Mouse (Mus musculus): ENCODE measurements around the gene Nhsl2.

The Nhsl2 gene

DNA sequence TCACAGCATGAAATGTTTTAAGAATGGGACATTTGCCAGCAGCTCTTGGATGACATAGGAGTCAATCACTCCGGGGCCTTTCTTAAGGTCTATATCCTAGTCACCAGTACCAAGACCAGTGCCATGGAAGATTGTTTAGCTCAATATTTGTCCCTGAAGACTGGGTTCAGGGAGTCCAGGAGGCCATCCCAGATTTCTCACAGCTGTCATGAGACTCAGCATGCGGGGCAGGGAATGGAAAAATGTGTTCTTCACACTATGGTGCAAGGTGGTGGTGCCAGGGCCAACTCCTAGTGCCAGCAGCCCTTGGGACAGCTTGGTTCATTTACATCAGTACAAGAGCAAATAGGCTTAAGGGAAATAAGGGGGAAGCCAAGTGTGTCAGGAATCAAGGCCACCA, 131.4 kb downstream of the Nhsl2 start:
- in situ Hi-C loops (cut with MboI, MseI) = no loop called here

DNA sequence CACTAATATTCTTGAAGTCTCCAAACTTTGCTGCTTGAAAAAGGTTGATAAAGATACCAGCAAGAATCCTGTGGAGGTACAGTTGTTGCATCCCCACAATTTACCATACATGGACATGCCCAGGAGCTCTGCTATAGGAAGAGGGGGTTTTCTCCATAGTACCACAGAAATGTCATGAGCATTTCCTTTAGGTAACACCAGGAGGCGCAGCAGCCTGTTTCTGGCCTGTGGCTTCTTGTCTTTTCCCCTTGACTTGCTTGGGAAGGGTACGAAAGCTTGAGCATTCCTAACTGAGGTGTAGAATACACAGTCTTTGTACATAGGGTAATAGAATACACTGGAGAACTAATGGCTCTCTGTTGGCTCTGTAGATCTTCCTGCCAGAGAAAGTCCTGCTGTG, 132.3 kb downstream of the Nhsl2 start:
- in situ Hi-C loops (cut with MboI, MseI) = no loop called here

DNA sequence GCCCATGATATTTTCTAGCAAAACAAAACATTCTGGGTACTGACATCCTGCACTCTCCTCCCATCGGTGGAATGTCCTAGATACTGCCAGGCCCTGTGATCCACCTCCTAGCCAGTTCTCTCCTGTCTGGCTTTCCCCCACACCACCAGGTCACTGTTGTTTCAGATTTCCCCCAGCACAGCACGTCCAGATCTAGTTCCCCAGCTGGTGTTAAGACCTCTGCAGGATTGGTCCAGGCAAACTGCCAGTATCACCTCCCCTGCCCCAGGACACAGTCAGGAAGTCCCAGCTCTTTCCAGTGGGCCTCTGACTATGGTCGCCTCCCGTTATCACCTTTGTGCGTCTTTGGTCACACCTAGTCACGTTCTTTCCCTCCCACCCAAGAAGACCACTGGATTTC, 134.5 kb downstream of the Nhsl2 start:
- in situ Hi-C loops (cut with MboI, MseI) = no loop called here

DNA sequence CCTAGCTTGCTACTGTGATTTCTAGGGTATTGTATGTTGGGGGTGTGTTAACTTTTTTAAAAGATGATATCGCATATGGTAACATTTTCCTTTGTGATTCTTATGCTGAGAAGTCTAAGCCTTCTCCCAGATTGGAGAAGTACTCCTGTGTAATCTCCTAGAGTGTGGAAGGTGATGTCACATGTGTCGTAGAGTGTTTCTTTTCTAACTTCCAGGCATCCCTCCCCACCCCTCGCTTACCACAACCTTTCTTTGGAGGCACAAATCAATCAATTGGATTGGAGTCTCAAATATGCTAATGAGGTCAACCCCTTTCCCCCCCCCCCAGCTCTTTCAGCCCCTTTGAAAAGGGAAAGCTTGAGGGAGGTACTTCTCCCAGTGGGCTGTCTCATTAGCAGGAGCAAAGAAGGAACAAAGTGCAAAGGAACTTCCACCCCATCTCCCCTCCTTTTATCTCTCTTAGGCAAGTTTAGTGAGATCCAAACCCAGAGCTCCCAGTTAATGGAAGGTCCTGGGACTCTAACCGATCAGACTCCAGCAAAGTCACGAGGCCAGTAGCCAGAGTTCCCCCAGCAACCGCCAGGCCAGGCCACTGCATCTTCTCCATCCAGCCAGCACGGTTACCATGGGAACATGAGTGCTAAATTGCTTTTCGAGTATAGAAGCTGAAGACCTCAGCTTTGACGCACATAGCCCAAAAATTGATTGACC, 137.6 kb downstream of the Nhsl2 start:
- in situ Hi-C loops (cut with MboI, MseI) = loop anchor here (5.0 kb wide), 1 partner anchor 65 kb away; no protein-coding TSS in a partner anchor

DNA sequence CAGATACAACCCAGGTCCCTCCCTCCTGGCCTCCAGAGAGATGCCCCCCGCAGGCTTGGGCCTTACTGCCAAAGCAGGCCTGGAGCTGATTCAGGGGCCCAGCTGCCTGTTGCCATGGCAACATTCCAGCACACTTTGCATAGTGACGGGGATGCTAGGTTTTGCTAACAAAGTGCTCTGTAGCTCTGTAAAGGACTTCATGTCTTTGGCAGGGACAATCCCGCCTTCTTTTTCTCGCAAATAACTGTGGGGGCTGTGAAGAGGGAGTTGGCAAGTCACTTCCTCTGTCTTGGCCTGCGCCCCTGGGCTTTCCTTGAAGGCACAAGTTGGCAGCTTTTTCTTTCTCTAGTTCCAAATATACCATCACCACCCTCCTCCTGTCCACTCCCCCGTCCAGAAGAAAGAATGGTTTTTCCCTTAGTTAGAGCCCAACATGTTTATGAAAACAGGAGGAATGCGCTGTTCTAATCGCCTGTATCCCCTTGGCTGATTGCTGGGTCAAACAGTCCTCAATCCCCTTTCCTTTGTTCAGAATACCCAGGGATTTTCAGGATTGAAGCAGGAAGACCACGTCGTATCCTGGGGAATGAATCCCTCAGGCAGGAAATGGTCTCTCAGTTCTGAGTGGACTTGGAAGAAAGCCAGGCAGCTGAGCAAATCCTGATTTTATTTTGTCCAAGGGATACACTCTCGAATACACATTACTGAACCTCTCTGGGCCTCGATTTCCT, 144.8 kb downstream of the Nhsl2 start:
- in situ Hi-C loops (cut with MboI, MseI) = loop anchor here (10.0 kb wide), 1 partner anchor 491 kb away; no protein-coding TSS in a partner anchor

DNA sequence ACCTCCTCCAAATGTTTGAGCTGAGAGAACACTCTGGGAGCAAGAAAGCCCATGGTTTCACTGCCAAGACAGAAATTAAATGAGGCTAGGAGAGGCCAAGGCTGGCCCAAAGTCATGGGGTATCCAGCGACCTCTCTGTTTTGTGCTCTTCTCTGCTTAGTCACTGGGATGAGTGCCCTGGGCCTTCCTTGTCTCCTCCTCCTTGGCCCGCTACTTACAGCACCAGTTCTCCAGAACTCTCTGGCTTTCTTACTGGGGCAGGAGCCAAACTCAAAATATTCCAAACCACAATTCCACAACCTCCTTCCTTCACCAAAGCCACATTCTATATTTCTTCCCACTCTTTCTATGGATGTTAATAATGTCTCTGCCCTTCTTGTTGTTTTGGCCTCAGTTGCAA, 147.5 kb downstream of the Nhsl2 start:
- in situ Hi-C loops (cut with MboI, MseI) = loop anchor here (10.0 kb wide), 1 partner anchor 488 kb away; no protein-coding TSS in a partner anchor

DNA sequence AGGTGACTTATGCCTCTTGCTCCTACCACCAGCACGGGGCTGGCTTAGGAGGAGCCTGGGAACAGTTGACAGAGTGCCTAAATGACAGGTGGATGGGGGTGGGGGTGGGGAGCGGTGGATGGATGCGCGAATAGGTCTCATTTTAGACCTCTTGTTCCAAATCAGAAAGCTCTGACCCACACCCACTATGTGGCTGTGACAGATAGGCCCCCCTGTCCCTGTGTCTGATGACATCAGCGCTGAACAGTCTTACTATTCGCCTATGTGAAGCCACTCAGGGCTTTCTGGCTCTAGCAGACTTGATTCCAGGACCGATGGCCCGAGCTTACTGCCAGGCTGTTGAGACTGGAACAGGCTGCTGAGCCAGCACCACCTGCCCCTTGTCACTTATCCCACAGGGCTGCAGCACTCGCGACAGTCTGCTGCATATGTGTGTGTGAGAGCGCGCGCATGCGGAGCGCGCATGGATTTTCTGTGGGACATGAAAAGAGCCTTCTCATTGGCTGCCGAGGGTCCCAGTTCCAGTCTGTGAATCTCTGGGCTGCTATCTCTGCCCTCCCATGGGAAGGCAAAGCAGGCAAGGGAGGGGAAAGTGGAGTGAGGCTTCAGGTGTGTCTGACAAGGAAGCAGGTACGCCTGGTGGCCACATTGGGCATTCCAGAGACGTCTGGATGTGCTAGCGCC, 154.6 kb downstream of the Nhsl2 start:
- in situ Hi-C loops (cut with MboI, MseI) = no loop called here

DNA sequence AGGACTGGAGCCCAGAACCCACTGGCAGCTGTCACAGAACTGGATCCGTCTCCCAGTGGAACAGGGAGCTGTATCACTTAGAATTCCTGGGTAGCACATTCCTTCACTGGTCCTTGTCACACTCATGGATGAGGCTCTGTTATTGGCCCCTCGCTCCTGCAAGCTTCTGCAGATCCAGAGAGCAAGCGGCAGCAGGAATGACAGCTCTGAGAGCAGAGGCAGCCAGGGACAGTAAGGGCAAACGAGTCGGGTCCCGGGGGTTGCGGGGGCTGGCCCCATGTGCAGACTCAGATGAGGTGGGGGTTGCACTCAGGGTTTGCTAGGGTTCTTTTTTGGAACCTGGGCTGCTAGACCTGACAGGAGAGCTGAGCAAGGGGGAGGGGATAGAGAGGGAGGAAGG, 155.2 kb downstream of the Nhsl2 start:
- in situ Hi-C loops (cut with MboI, MseI) = no loop called here

DNA sequence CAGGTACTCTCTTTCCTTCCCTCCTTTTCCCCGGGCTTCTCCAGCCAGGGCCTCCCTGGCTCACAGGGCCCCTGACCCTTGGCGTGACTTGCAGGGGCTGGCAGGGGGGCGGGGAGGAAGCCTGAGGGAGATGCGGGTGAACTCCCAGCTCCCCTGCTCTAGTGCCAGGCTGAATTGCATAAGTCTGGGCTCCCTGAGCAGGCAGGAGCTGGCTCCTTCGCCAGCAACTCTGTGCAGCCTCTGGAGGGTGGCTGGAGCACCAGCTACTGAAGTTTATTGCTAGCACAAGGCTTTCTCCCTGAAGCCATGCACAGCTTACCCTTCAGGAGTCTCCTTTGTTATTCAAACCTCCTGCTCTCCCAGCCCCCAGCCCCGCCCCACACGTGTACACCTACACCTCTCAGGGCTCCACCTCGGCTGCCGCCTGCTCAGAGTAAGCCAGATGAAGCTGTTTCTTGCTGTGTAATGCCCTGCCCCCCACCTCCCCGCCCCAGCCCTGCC, 156.0 kb downstream of the Nhsl2 start:
- in situ Hi-C loops (cut with MboI, MseI) = no loop called here

DNA sequence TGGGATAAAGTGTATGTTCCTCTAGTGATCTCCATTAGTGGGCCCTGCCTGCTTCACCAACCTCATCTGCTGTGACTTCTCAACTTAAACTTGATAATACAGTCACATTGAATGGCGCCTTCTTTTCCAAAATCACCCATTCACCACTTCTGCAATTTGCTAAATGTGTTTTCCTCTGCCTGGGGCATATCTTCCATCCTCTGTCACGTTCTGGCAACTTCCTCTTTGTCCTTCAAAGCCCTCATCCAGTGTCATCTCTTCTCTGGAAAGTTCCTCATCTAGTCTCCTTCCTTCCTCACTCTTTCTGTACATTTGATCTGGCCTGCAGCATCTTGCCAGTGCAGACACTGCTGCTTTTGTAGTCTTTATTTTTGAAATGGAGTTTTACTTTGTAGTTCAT, 158.8 kb downstream of the Nhsl2 start:
- in situ Hi-C loops (cut with MboI, MseI) = no loop called here

DNA sequence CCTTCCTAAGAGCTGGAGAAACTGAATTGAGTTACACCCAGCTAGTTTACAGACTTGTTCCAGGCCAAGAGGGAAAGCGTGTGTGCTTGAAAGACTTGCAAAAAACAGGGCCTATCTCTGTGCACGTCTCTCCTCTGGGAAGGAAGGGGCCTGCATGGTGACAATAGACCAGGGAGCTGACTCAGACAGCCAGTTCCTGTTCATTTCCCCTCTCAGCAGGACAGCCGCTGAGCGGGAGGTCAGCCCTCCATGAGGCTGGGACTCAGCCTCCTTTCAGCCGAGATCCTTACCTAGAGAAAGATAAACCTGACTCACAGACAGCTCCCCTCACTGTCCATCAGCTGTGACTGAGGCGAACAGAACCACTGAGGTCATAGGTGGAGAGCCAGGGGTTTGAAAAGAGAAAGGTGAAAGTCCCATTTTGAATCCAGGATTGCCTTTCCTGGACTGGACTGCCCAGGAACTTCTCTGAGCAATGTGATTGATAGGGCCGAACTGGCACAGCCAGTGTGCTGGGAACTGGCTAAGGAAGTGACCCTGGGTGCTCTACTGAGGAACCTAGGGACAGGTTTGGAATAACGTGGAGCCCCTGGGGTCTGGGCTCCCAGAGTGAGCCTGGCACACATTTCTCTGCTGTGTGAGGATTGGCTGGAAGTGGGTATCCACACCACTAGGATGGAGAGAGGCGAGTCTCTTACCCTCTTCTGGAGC, 168.2 kb downstream of the Nhsl2 start:
- in situ Hi-C loops (cut with MboI, MseI) = no loop called here

DNA sequence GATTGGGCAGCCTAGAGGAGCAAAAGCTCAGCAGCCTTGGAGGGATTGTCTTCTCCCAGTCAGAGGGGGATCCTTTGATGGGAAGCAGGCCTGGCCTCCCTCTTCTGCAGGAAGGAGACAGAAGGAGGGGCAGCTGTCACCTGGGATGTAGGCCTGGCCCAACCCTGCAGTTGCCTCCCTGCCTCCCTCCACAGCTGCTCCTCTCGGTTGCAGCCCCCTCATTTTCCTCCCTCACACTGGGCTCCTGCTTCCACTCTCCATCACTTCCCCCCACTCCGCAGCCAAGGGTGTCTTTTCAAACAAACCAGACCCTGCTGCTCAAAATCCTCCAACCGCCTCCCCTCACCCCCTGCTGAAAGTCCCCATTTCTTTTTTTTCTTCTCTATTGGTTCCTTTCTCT, 169.7 kb downstream of the Nhsl2 start:
- in situ Hi-C loops (cut with MboI, MseI) = no loop called here

DNA sequence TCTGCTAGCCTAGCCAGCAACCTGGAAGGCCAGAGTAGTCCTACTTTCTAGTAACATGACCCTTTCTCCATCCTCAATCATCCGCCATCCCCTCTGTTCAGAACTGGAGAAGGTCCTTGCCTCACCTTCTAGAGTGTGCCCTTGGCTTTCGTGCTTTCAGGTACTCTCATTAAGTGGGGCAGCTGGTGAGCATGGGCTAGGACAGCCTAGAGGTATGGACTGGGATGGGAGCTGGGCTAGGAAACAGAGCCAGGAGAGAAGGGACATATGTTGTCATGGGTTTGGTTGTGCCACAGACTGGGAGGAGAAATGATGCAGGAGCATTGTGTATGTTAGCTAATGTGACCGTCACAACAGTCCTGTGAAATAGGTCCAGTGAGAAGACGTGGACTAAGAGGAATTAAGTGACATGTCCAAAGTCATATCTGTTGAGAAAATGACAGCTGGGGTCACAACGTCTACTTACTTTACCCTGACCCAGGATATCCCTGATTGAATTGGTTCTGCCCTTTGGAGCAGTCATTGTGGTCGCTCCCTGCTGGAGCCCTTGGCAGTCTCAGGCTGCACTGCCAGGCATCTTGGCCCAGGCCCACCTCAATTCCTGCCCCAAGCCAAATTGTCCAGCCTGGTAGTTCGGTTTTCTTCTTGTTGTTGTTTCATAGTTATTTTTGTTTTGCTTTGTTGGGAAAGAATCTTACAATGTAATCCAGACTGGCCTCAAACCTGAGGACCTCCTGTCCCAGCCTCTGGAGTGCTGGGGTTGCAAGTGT, 170.5 kb downstream of the Nhsl2 start:
- in situ Hi-C loops (cut with MboI, MseI) = no loop called here

DNA sequence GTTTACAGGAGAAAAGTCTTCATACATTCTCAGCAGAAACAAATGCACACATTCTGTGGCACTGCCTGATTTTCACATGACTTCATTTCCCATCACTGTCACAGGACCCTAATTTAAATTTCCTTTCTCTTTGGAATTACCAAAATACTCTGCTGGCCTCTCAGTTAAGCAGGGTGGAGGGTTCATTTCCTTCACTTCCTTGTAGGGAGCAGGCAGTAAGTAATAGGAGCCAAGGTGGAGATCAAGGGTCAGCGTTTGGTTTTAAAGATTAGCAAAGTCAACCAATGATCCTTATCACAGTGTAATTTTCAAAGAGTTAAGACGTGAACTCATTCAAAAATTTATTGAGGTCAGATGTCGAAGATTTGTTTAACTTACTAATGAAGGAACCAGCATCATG, 175.8 kb downstream of the Nhsl2 start:
- in situ Hi-C loops (cut with MboI, MseI) = no loop called here

DNA sequence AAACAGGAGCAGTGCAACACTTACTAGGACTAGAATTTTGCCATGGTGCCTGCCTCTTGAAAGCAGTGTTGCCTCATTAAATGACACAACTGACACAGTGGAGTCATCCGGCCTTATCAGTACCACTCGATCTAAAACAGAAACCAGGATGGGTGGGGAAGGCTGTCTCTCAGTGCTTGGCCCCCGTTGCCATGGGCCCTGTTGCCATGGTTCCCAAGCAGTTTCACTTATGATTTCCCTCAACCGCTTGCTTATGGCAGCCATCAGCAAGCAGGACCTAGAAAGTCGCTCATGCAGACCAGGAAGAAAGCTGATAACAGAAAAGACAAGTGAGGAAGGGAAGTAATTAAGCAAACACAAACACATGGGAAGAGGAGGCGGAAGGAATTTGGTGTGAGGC, 182.7 kb downstream of the Nhsl2 start:
- in situ Hi-C loops (cut with MboI, MseI) = no loop called here

DNA sequence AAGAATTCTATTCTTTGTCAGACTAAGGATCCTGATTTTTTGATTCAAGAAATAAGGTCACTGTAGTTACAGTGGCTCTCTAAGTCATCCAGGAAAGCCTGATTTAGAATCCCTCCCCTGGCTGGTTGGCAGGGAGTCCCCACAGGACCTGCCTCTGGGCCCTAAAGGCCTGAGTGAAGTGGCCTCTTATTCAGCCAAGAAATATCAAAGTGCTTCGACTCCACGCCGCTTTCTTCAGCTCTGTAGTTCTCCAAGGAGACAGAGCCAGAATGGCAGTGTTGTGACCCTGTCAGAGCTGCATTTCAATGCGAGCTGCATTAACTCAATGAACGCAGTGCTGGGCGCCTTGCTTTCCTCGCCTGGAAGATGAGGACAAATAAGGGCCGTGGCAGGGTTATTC, 183.2 kb downstream of the Nhsl2 start:
- in situ Hi-C loops (cut with MboI, MseI) = no loop called here

DNA sequence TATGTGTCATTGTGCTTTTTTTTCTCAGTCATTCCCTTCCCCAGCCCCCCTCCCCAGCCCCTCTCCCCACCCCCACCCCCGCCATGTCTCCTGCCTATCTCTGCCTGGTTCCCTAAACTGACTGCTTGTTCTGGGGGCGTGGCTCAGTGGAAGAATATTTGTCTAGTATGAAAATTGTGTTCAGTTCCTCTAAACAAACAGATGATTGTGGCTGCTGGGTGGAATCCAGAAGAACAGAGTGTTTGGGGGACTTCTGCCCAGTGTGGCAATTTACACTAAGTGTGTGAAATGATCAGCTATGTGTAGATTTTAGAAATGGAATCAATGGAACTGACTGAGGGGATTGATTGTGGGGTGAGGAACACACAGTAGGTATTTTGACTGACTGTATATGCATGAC, 184.4 kb downstream of the Nhsl2 start:
- in situ Hi-C loops (cut with MboI, MseI) = no loop called here

DNA sequence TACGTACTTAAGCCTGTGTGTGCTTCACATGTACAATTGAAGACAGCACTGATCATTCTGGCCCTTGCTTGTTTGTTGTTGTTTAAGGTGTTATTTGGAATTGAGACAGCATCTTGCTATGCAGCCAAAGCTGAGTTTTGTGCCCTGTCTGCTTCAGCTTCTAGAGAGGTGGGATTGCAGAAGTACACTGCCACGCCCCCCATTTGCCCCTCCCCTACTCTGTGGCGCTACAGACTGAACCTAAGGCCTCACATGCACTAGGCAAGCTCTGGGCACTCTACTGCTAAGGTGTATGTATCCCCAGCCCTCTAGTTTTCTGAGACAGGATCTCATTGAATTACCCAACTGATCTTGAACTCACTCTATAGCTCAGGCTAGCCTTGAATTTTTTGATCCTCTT, 186.5 kb downstream of the Nhsl2 start:
- in situ Hi-C loops (cut with MboI, MseI) = no loop called here

DNA sequence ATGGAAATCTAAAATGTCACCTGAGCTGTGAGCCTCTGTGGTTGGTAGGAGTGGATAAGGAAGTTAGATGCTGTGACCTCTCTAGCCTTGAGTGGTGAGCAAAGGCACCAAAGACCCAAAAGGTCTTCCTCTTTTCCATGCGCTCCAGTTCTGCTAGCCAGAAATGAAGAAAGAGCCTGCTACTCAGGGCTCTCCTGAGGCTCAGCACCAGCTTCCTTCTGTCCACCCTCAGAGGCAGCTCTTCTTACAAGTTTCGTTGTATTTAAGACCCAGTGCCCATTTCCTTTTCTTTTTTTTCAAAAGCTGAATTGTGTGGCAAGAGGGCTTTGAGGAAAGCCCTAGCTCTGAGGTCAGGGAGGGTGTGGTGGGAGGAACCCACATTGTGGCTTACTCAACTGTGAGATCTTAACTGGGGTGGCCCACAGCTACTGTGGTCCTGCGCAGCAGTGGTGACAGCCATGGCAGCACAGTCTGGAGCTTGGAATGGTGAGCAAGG, 187.7 kb downstream of the Nhsl2 start:
- in situ Hi-C loops (cut with MboI, MseI) = no loop called here

DNA sequence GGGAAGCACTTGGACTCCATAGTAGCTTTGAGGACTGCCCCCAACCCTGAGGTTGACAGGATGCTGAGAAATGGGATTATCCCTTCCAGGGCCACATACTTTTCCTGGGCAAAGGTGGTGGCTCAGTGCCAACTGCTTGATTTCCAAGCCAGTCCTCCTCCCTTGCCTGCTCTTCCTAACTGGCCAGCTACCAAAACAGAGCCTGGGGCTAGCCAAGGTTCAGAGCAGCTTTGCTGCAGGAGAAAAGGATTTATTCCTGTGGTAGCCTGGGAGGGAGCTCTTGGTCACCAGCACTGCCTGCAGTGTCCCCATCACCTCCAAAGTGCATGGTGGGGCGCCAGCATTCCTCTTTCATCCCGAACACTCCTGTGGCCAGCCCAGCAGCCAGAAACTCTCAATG, 188.3 kb downstream of the Nhsl2 start:
- in situ Hi-C loops (cut with MboI, MseI) = no loop called here

DNA sequence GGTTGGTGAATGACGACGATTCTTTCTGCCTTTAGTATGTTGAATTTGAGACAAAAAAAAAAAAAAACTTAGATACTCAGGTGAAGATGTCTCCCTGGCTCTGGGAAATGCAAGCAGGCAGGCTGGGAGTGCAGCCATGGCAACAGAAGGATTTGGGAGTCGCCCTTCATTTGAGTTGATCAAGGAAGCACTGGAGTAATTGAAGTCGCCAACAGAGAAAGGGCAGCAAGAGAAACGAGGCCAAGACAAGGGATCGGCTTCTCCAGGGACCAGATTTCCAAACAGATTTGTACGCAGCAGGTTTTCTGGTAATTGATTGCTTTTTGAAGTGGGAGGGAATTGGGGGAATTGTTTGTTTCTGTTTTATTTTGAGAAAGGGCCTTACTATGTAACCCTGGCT, 192.4 kb downstream of the Nhsl2 start:
- in situ Hi-C loops (cut with MboI, MseI) = no loop called here

All from T-helper 1 cell (primary cell).